Mouse (Mus musculus) E14TG2a.4 (cell line): Measurements from ENCODE around the gene Gm30191.
A peak's percentile ranks its signal among the peaks of the same experiment; 100 is the strongest.
"Not testable (repeated sequence)": the region's sequence is repeated elsewhere in the genome, so short reads cannot be mapped to it uniquely, and the experiment has no call there.

ENCODE experiments used
- H3K27me3 ChIP-seq: 2 replicates; pipeline ENCODE4 v1.6.1; 2014; ENCODE audit warnings: low read length, control low read depth; ENCODE audit not compliant: insufficient read depth
- H3K36me3 ChIP-seq: 2 replicates; pipeline ENCODE4 v1.6.1; 2014; ENCODE audit warnings: low read length, control low read depth; ENCODE audit not compliant: insufficient read depth
- H3K4me1 ChIP-seq: replicated peaks from 2 replicates; pipeline ENCODE4 v1.6.1; 2014; ENCODE audit warnings: low read depth, low read length, control low read depth
- H3K4me3 ChIP-seq: replicated peaks from 2 replicates; pipeline ENCODE4 v1.5.1; 2014; ENCODE audit warnings: mild to moderate bottlenecking, low read length
- H3K9me3 ChIP-seq: 2 replicates; pipeline ENCODE4 v1.6.1; 2014; ENCODE audit warnings: low read length, control low read depth
- CTCF ChIP-seq: conservative IDR thresholded peaks from 2 replicates; pipeline ENCODE4 v1.5.1; 2014; ENCODE audit warnings: low read length
- NANOG ChIP-seq: IDR thresholded peaks from 2 replicates; pipeline ENCODE4 v1.6.1; 2014; ENCODE audit warnings: borderline replicate concordance, low read length, mixed read lengths
- POU5F1 ChIP-seq: IDR thresholded peaks from 2 replicates; pipeline ENCODE4 v1.6.1; 2014; ENCODE audit warnings: low read length, borderline replicate concordance

Gene Gm30191

GRCm38 (mm10) chr4:134256407-134257197, 9.9 kb downstream of the Gm30191 start:
- peak overlapping the region; percentile 41 for H3K4me3 ChIP-seq
- no peak for TF ChIP-seq POU5F1
- TF ChIP-seq CTCF = no peak
- TF ChIP-seq NANOG = no peak
- H3K9me3 ChIP-seq = no peaks in the 10 kb centered on the region
- no peaks in the 10 kb centered on the region for H3K36me3 ChIP-seq
- peaks cover 28% of the 10 kb centered on the region for H3K27me3 ChIP-seq
- peaks cover 69% of the 10 kb centered on the region for H3K4me1 ChIP-seq

GRCm38 (mm10) chr4:134257198-134258009, 10.7 kb downstream of the Gm30191 start:
- Histone ChIP-seq H3K9me3 (no peaks in the 10 kb centered on the region), H3K27me3 (peaks cover 20% of the 10 kb centered on the region), H3K4me3 (no peak overlapping the region; the same call in 1 of the 2 replicates), H3K4me1 (peaks cover 63% of the 10 kb centered on the region), H3K36me3 (no peaks in the 10 kb centered on the region)
- TF ChIP-seq POU5F1 (no peak), NANOG (no peak), CTCF (no peak)

GRCm38 (mm10) chr4:134258354-134258753, 11.6 kb downstream of the Gm30191 start:
- TF ChIP-seq CTCF (no peak), NANOG (no peak), POU5F1 (no peak)
- H3K27me3 ChIP-seq = peaks cover 11% of the 10 kb centered on the region

GRCm38 (mm10) chr4:134263191-134263590, 16.5 kb downstream of the Gm30191 start:
- Histone ChIP-seq H3K9me3 (peaks cover 6% of the 10 kb centered on the region), H3K4me3 (no peak overlapping the region), H3K36me3 (no peaks in the 10 kb centered on the region), H3K27me3 (no peaks in the 10 kb centered on the region), H3K4me1 (peaks cover 20% of the 10 kb centered on the region)
- TF ChIP-seq NANOG = no peak
- TF ChIP-seq CTCF = peak; percentile 75
- TF ChIP-seq POU5F1 = no peak

More at GRCm38 (mm10) chr4:134258354-134258753, 11.6 kb downstream of the Gm30191 start:
- no peaks in the 10 kb centered on the region for H3K36me3 ChIP-seq
- no peaks in the 10 kb centered on the region for H3K9me3 ChIP-seq
- H3K4me1 ChIP-seq = peaks cover 59% of the 10 kb centered on the region
- H3K4me3 ChIP-seq = no peak overlapping the region

- Histone ChIP-seq H3K27me3 (no peaks in the 10 kb centered on the region), H3K9me3 (peaks cover 6% of the 10 kb centered on the region), H3K4me1 (peaks cover 27% of the 10 kb centered on the region), H3K36me3 (no peaks in the 10 kb centered on the region), H3K4me3 (no peak overlapping the region)
- TF ChIP-seq NANOG (no peak), POU5F1 (no peak), CTCF (no peak)
Measured at GRCm38 (mm10) chr4:134265860-134266585, 19.3 kb downstream of the Gm30191 start.

- Histone ChIP-seq H3K36me3 (no peaks in the 10 kb centered on the region), H3K4me3 (peak overlapping the region; percentile 72), H3K9me3 (peaks cover 6% of the 10 kb centered on the region), H3K4me1 (peaks cover 30% of the 10 kb centered on the region), H3K27me3 (no peaks in the 10 kb centered on the region)
- no peak for TF ChIP-seq NANOG
- TF ChIP-seq CTCF = no peak
- TF ChIP-seq POU5F1 = no peak
Measured at GRCm38 (mm10) chr4:134268102-134268655, 21.4 kb downstream of the Gm30191 start.

GRCm38 (mm10) chr4:134269622-134270021, 22.9 kb downstream of the Gm30191 start:
- not testable (repeated sequence) for H3K36me3 ChIP-seq, H3K9me3 ChIP-seq, H3K27me3 ChIP-seq, H3K4me3 ChIP-seq
- peak; percentile 52 for TF ChIP-seq CTCF
- peaks cover 40% of the 10 kb centered on the region for H3K4me1 ChIP-seq

- TF ChIP-seq NANOG = no peak
- TF ChIP-seq CTCF = no peak
- TF ChIP-seq POU5F1 = no peak
- peaks cover 34% of the 10 kb centered on the region for H3K4me1 ChIP-seq
Measured at GRCm38 (mm10) chr4:134271979-134272378, 25.2 kb downstream of the Gm30191 start.

More at GRCm38 (mm10) chr4:134271979-134272378, 25.2 kb downstream of the Gm30191 start:
- Histone ChIP-seq H3K27me3 (no peaks in the 10 kb centered on the region), H3K36me3 (peaks cover 16% of the 10 kb centered on the region), H3K4me3 (no peak overlapping the region), H3K9me3 (no peaks in the 10 kb centered on the region)
